Mouse (Mus musculus) liver, embryonic 16.5 days (tissue): Measurements from ENCODE around the gene Thbs2. TPM values are rescaled to one million over a fixed set of nuclear protein-coding genes. Genes with fewer than 3 reads are reported as not detected.

ENCODE experiments used
- ATAC-seq: fragments of 200-750 bp; cut with Nextera tagmentation; 2 replicates; pipeline ENCODE4 v1.8.0; 2017; ENCODE audit warnings: low read depth, mild to moderate bottlenecking, moderate number of reproducible peaks, moderate library complexity
- H3K27ac ChIP-seq: fragments of 300-500 bp; sonication (generic); 2 replicates; pipeline ENCODE4 v1.5.1; 2014; ENCODE audit warnings: mild to moderate bottlenecking, low read length
- H3K27me3 ChIP-seq: fragments of 300-500 bp; sonication (generic); 2 replicates; pipeline ENCODE4 v1.6.1; 2014; ENCODE audit warnings: low read depth, low read length, mixed read lengths; ENCODE audit not compliant: control insufficient read depth, insufficient read depth
- H3K36me3 ChIP-seq: fragments of 300-500 bp; sonication (generic); 2 replicates; pipeline ENCODE4 v1.6.1; 2014; ENCODE audit warnings: mild to moderate bottlenecking; ENCODE audit not compliant: control insufficient read depth, insufficient read depth
- H3K4me1 ChIP-seq: fragments of 300-500 bp; sonication (generic); 2 replicates; pipeline ENCODE4 v1.6.1; 2014; ENCODE audit warnings: low read depth, low read length, mixed read lengths; ENCODE audit not compliant: control insufficient read depth
- H3K4me2 ChIP-seq: fragments of 300-500 bp; sonication (generic); 2 replicates; pipeline ENCODE4 v1.6.1; 2014; ENCODE audit warnings: low read depth, low read length, mixed read lengths
- H3K4me3 ChIP-seq: fragments of 300-500 bp; sonication (generic); 2 replicates; pipeline ENCODE4 v1.5.1; 2014; ENCODE audit warnings: low read depth, mild to moderate bottlenecking, low read length
- H3K9ac ChIP-seq: fragments of 300-500 bp; sonication (generic); 2 replicates; pipeline ENCODE4 v1.6.1; 2014; ENCODE audit warnings: low read depth, low read length
- H3K9me3 ChIP-seq: fragments of 300-500 bp; sonication (generic); replicated peaks from 2 replicates; pipeline ENCODE4 v1.6.1; 2016; ENCODE audit warnings: low read length; ENCODE audit not compliant: control insufficient read depth
- WGBS: fragments of 180-500 bp; shearing (Covaris S2); extraction: QIAGEN DNeasy Blood & Tissue Kit; methylation state at CpG from one replicate; pipeline ENCODE4 v1.1.7; 2014; ENCODE audit not compliant: insufficient replicate concordance; 5-methylcytosine and 5-hydroxymethylcytosine counted together
- polyA plus RNA-seq: library from polyadenylated mRNA; unstranded; fragments of >200 nt; fragmentation: Nextera tagmentation; extraction: Ambion mirVana; gene quantifications from 2 replicates; pipeline ENCODE4 v1.2.1, GENCODE M21; 2015

Thbs2 gene
- polyA plus RNA-seq, 1 experiment from 2014 or later = 2.6 TPM

- H3K27ac ChIP-seq = no peak overlapping the region
- H3K4me3 ChIP-seq = no peak overlapping the region
- H3K9me3 ChIP-seq = no peaks in the 10 kb centered on the region
- no peaks in the 10 kb centered on the region for H3K4me1 ChIP-seq
- ATAC-seq = no peak
- no peak overlapping the region for H3K9ac ChIP-seq
- no peaks in the 10 kb centered on the region for H3K27me3 ChIP-seq
- WGBS = 52% methylated on average over 4 of the region's 4 CpGs
- H3K36me3 ChIP-seq = no peaks in the 10 kb centered on the region
- no peak overlapping the region for H3K4me2 ChIP-seq
Observed at GRCm38 (mm10) chr17:14691197-14691596, 2.8 kb downstream of the Thbs2 start.

- H3K4me2 ChIP-seq = no peak overlapping the region
- no peak overlapping the region for H3K9ac ChIP-seq
- H3K36me3 ChIP-seq = no peaks in the 10 kb centered on the region
- H3K4me1 ChIP-seq = no peaks in the 10 kb centered on the region
- H3K4me3 ChIP-seq = no peak overlapping the region
- H3K27me3 ChIP-seq = no peaks in the 10 kb centered on the region
- no peaks in the 10 kb centered on the region for H3K9me3 ChIP-seq
- 66% methylated on average over 7 of the region's 7 CpGs for WGBS
- ATAC-seq = no peak
- no peak overlapping the region for H3K27ac ChIP-seq
Observed at GRCm38 (mm10) chr17:14682836-14683235, 11.2 kb downstream of the Thbs2 start.

GRCm38 (mm10) chr17:14681047-14681446 lies 13.0 kb downstream of the Thbs2 start:
- H3K9me3 ChIP-seq = no peaks in the 10 kb centered on the region
- no peak overlapping the region for H3K9ac ChIP-seq
- no peak overlapping the region for H3K4me3 ChIP-seq
- H3K27me3 ChIP-seq = no peaks in the 10 kb centered on the region
- no peaks in the 10 kb centered on the region for H3K36me3 ChIP-seq
- no peak overlapping the region for H3K4me2 ChIP-seq
- ATAC-seq = no peak
- WGBS = 73% methylated on average over 12 of the region's 12 CpGs
- H3K4me1 ChIP-seq = no peaks in the 10 kb centered on the region
- no peak overlapping the region for H3K27ac ChIP-seq

GRCm38 (mm10) chr17:14677198-14677597 lies 16.8 kb downstream of the Thbs2 start:
- Histone ChIP-seq H3K36me3 (no peaks in the 10 kb centered on the region), H3K4me3 (no peak overlapping the region), H3K27me3 (no peaks in the 10 kb centered on the region), H3K9ac (no peak overlapping the region), H3K4me2 (no peak overlapping the region), H3K4me1 (no peaks in the 10 kb centered on the region), H3K9me3 (no peaks in the 10 kb centered on the region), H3K27ac (no peak overlapping the region)
- ATAC-seq = no peak
- 62% methylated on average over 8 of the region's 8 CpGs for WGBS

- Histone ChIP-seq H3K4me1 (no peaks in the 10 kb centered on the region), H3K4me2 (no peak overlapping the region), H3K9ac (no peak overlapping the region), H3K27me3 (no peaks in the 10 kb centered on the region), H3K36me3 (no peaks in the 10 kb centered on the region), H3K9me3 (no peaks in the 10 kb centered on the region), H3K27ac (no peak overlapping the region), H3K4me3 (no peak overlapping the region)
- WGBS = 65% methylated on average over 2 of the region's 2 CpGs
- ATAC-seq = no peak
Observed at GRCm38 (mm10) chr17:14675517-14675916, 18.5 kb downstream of the Thbs2 start.

GRCm38 (mm10) chr17:14672402-14672801 lies 21.6 kb downstream of the Thbs2 start:
- no peaks in the 10 kb centered on the region for H3K36me3 ChIP-seq
- H3K9ac ChIP-seq = no peak overlapping the region
- 40% methylated on average over 5 of the region's 5 CpGs for WGBS
- no peaks in the 10 kb centered on the region for H3K27me3 ChIP-seq
- no peaks in the 10 kb centered on the region for H3K4me1 ChIP-seq
- H3K9me3 ChIP-seq = no peaks in the 10 kb centered on the region
- no peak overlapping the region for H3K4me3 ChIP-seq
- no peak overlapping the region for H3K4me2 ChIP-seq
- no peak overlapping the region for H3K27ac ChIP-seq
- no peak for ATAC-seq

GRCm38 (mm10) chr17:14667225-14667624 lies 26.8 kb downstream of the Thbs2 start:
- Histone ChIP-seq H3K4me1 (no peaks in the 10 kb centered on the region), H3K9me3 (no peaks in the 10 kb centered on the region), H3K9ac (no peak overlapping the region), H3K4me2 (no peak overlapping the region), H3K4me3 (no peak overlapping the region), H3K27me3 (no peaks in the 10 kb centered on the region), H3K36me3 (no peaks in the 10 kb centered on the region), H3K27ac (no peak overlapping the region)
- no peak for ATAC-seq
- 77% methylated on average over 4 of the region's 4 CpGs for WGBS

GRCm38 (mm10) chr17:14666451-14666850 lies 27.6 kb downstream of the Thbs2 start:
- no peak overlapping the region for H3K9ac ChIP-seq
- 66% methylated on average over 2 of the region's 2 CpGs for WGBS
- no peaks in the 10 kb centered on the region for H3K9me3 ChIP-seq
- no peak overlapping the region for H3K27ac ChIP-seq
- H3K4me3 ChIP-seq = no peak overlapping the region
- no peaks in the 10 kb centered on the region for H3K36me3 ChIP-seq
- H3K4me2 ChIP-seq = no peak overlapping the region
- ATAC-seq = no peak
- no peaks in the 10 kb centered on the region for H3K4me1 ChIP-seq
- no peaks in the 10 kb centered on the region for H3K27me3 ChIP-seq

- Histone ChIP-seq H3K9ac (no peak overlapping the region), H3K4me1 (no peaks in the 10 kb centered on the region), H3K27ac (no peak overlapping the region), H3K27me3 (no peaks in the 10 kb centered on the region), H3K4me2 (no peak overlapping the region), H3K9me3 (no peaks in the 10 kb centered on the region), H3K4me3 (no peak overlapping the region), H3K36me3 (no peaks in the 10 kb centered on the region)
- ATAC-seq = no peak
- WGBS = 52% methylated on average over 5 of the region's 5 CpGs
Observed at GRCm38 (mm10) chr17:14663366-14663765, 30.7 kb downstream of the Thbs2 start.

- H3K4me3 ChIP-seq = no peak overlapping the region
- 52% methylated on average over 6 of the region's 6 CpGs for WGBS
- no peak for ATAC-seq
Observed at GRCm38 (mm10) chr17:14662409-14662808, 31.6 kb downstream of the Thbs2 start.

More at GRCm38 (mm10) chr17:14662409-14662808, 31.6 kb downstream of the Thbs2 start:
- Histone ChIP-seq H3K27ac (no peak overlapping the region), H3K27me3 (no peaks in the 10 kb centered on the region), H3K9ac (no peak overlapping the region), H3K36me3 (no peaks in the 10 kb centered on the region), H3K4me2 (no peak overlapping the region), H3K4me1 (no peaks in the 10 kb centered on the region), H3K9me3 (no peaks in the 10 kb centered on the region)
